Mouse (Mus musculus) lung, postnatal 0 days (tissue): ENCODE results near the gene Cntnap2. TPM values are rescaled to one million over a fixed set of nuclear protein-coding genes. Genes with fewer than 3 reads are reported as not detected.

Experiments
- ATAC-seq: fragments of 200-750 bp; cut with Nextera tagmentation; 2 replicates; pipeline ENCODE4 v1.8.0; 2017; ENCODE audit warnings: moderate library complexity
- DNase-seq: peaks from one replicate; pipeline ENCODE4 v3.0.0-alpha.2; 2016; ENCODE audit warnings: low spot score
- H3K27ac ChIP-seq: fragments of 300-500 bp; sonication (generic); 2 replicates; pipeline ENCODE4 v1.5.1; 2014; ENCODE audit warnings: antibody characterized with exemption, mild to moderate bottlenecking, low read length, mixed read lengths
- H3K27me3 ChIP-seq: fragments of 300-500 bp; sonication (generic); replicated peaks from 2 replicates; pipeline ENCODE4 v1.6.1; 2014; ENCODE audit warnings: low read length, mixed read lengths; ENCODE audit not compliant: insufficient read depth
- H3K36me3 ChIP-seq: fragments of 300-500 bp; sonication (generic); 2 replicates; pipeline ENCODE4 v1.6.1; 2014; ENCODE audit warnings: low read length, mixed read lengths; ENCODE audit not compliant: insufficient read depth
- H3K4me1 ChIP-seq: fragments of 300-500 bp; sonication (generic); 2 replicates; pipeline ENCODE4 v1.6.1; 2014; ENCODE audit warnings: antibody characterized with exemption, low read depth, low read length, mixed read lengths; ENCODE audit not compliant: insufficient read depth
- H3K4me2 ChIP-seq: fragments of 300-500 bp; sonication (generic); replicated peaks from 2 replicates; pipeline ENCODE4 v1.6.1; 2014; ENCODE audit warnings: low read depth, mild to moderate bottlenecking, low read length, moderate library complexity, mixed read lengths
- H3K4me3 ChIP-seq: fragments of 300-500 bp; sonication (generic); 2 replicates; pipeline ENCODE4 v1.5.1; 2014; ENCODE audit warnings: low read depth, low read length
- H3K9ac ChIP-seq: fragments of 300-500 bp; sonication (generic); replicated peaks from 2 replicates; pipeline ENCODE4 v1.6.1; 2014; ENCODE audit warnings: low read depth, mild to moderate bottlenecking
- H3K9me3 ChIP-seq: fragments of 300-500 bp; sonication (generic); 2 replicates; pipeline ENCODE4 v1.6.1; 2016; ENCODE audit warnings: low read length, mixed read lengths
- CTCF ChIP-seq: IDR thresholded peaks from 2 replicates; pipeline ENCODE4 v1.5.1; 2016; ENCODE audit warnings: antibody characterized with exemption, mild to moderate bottlenecking
- EP300 ChIP-seq: IDR thresholded peaks from 2 replicates; pipeline ENCODE4 v1.6.1; 2016; ENCODE audit warnings: antibody characterized with exemption, mild to moderate bottlenecking, control low read depth
- WGBS: fragments of 180-500 bp; shearing (Covaris S2); extraction: QIAGEN DNeasy Blood & Tissue Kit; methylation state at CpG from one replicate; pipeline ENCODE4 v1.1.7; 2014; 5-methylcytosine and 5-hydroxymethylcytosine counted together
- polyA plus RNA-seq: library from polyadenylated mRNA; unstranded; fragments of >200 nt; fragmentation: Nextera tagmentation; extraction: Ambion mirVana; gene quantifications from 2 replicates; pipeline ENCODE4 v1.2.1, GENCODE M21; 2015

Cntnap2 gene
- polyA plus RNA-seq, 1 experiment from 2014 or later: 0.10 TPM

- Histone ChIP-seq H3K27me3 (no peaks in the 10 kb centered on the region), H3K9ac (no peak overlapping the region), H3K4me1 (no peaks in the 10 kb centered on the region), H3K9me3 (no peaks in the 10 kb centered on the region), H3K27ac (no peak overlapping the region), H3K36me3 (no peaks in the 10 kb centered on the region), H3K4me3 (no peak overlapping the region), H3K4me2 (no peak overlapping the region)
- DNase-seq (no peak), ATAC-seq (no peak)
- TF ChIP-seq EP300 (no peak), CTCF (no peak)
- WGBS: 62% methylated on average over 2 of the region's 2 CpGs
These were observed 1021.1 kb downstream of the Cntnap2 start for GRCm38 (mm10) chr6:46080236-46080635.

- Histone ChIP-seq H3K4me2 (no peak overlapping the region), H3K27ac (no peak overlapping the region), H3K27me3 (no peaks in the 10 kb centered on the region), H3K4me3 (no peak overlapping the region), H3K36me3 (no peaks in the 10 kb centered on the region), H3K4me1 (no peaks in the 10 kb centered on the region), H3K9ac (no peak overlapping the region), H3K9me3 (no peaks in the 10 kb centered on the region)
- ATAC-seq (no peak; the same call in 1 of the 2 replicates), DNase-seq (no peak)
- TF ChIP-seq CTCF (no peak), EP300 (no peak)
These were observed 1022.3 kb downstream of the Cntnap2 start for GRCm38 (mm10) chr6:46081432-46081831.

DNA sequence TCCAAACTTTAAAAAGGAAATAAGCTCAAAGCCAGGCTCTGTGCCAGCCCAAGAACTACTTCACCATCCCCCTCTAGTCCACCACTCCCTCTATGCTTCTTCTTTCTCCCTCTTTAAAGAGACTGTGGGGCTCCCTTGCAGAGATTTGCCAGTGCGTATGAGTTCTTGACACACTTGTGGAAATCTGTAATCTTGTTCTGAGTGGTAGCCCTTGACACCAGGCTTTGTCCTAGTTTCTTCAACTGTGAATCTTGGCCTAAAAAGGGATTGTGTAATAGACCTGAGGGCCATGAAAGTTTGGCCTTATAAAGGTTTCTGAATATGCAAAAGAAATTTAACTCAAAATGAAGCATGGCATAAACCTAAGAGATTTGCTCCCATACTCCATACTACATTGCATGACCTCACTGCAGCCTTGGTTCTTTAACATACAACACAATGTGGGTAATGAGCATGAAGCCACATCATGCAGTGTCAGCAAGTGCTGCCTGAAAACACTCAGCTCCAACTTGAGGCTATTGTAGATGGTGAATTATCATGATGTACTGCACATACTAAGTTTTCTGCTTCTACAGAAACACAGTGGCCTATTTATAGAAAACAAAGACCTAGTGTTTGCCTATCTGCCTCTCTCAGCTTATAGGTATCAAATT is 1084.2 kb downstream of the Cntnap2 start:
- DNase-seq (no peak), ATAC-seq (no peak)
- Histone ChIP-seq H3K36me3 (no peaks in the 10 kb centered on the region), H3K4me2 (no peak overlapping the region), H3K9me3 (no peaks in the 10 kb centered on the region), H3K4me3 (no peak overlapping the region), H3K4me1 (no peaks in the 10 kb centered on the region), H3K9ac (no peak overlapping the region), H3K27ac (no peak overlapping the region), H3K27me3 (no peaks in the 10 kb centered on the region)
- TF ChIP-seq CTCF (no peak), EP300 (no peak)
- WGBS: 78% methylated on average over 1 of the region's 1 CpGs

- ATAC-seq (no peak), DNase-seq (no peak)
- TF ChIP-seq CTCF (no peak), EP300 (no peak)
- WGBS: 72% methylated on average over 1 of the region's 1 CpGs
- Histone ChIP-seq H3K27me3 (no peaks in the 10 kb centered on the region), H3K27ac (no peak overlapping the region), H3K9me3 (no peaks in the 10 kb centered on the region), H3K4me2 (no peak overlapping the region), H3K4me1 (no peaks in the 10 kb centered on the region), H3K9ac (no peak overlapping the region), H3K36me3 (no peaks in the 10 kb centered on the region), H3K4me3 (no peak overlapping the region)
These were observed 1107.7 kb downstream of the Cntnap2 start for GRCm38 (mm10) chr6:46166837-46167236.

- no peak overlapping the region for H3K4me3 ChIP-seq
- H3K4me2 ChIP-seq: no peak overlapping the region
- no peaks in the 10 kb centered on the region for H3K4me1 ChIP-seq
- no peaks in the 10 kb centered on the region for H3K36me3 ChIP-seq
- no peaks in the 10 kb centered on the region for H3K27me3 ChIP-seq
- ATAC-seq (no peak), DNase-seq (no peak)
- no peak overlapping the region for H3K27ac ChIP-seq
- no peak for TF ChIP-seq CTCF
- 82% methylated on average over 2 of the region's 2 CpGs for WGBS
- no peaks in the 10 kb centered on the region for H3K9me3 ChIP-seq
- H3K9ac ChIP-seq: no peak overlapping the region
These were observed 1138.1 kb downstream of the Cntnap2 start for GRCm38 (mm10) chr6:46197298-46197697.

GRCm38 (mm10) chr6:46201828-46202227 is 1142.7 kb downstream of the Cntnap2 start:
- Histone ChIP-seq H3K4me2 (no peak overlapping the region), H3K27me3 (no peaks in the 10 kb centered on the region), H3K9ac (no peak overlapping the region), H3K27ac (no peak overlapping the region), H3K36me3 (no peaks in the 10 kb centered on the region), H3K4me1 (no peaks in the 10 kb centered on the region), H3K4me3 (no peak overlapping the region), H3K9me3 (no peaks in the 10 kb centered on the region)
- ATAC-seq: no peak
- TF ChIP-seq EP300 (no peak), CTCF (no peak)
- WGBS: 51% methylated on average over 4 of the region's 4 CpGs
- no peak for DNase-seq

DNA sequence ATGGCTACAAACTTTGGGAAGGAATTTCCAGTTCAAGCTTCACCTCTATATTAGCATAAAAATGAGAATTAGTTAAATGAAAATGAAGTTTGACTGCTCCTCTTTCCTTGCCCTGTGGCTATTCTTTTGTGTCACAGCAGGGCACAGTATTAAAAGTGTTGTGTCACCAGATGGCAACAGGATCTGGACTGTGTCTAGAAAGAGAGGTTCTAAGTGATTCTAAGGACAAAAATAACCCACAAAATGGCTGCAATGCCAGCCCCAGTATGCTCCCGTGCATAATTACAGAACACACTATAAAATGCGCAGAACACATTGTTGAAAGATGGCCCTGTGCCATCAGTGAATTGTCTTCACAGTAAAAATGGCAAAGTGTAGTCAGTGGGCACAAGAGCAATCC is 1146.4 kb downstream of the Cntnap2 start:
- Histone ChIP-seq H3K4me1 (no peaks in the 10 kb centered on the region), H3K27ac (no peak overlapping the region), H3K9me3 (no peaks in the 10 kb centered on the region), H3K4me2 (no peak overlapping the region), H3K4me3 (no peak overlapping the region), H3K9ac (no peak overlapping the region), H3K27me3 (no peaks in the 10 kb centered on the region), H3K36me3 (no peaks in the 10 kb centered on the region)
- DNase-seq (no peak), ATAC-seq (no peak)
- 82% methylated on average over 2 of the region's 2 CpGs for WGBS
- TF ChIP-seq CTCF: no peak
- no peak for TF ChIP-seq EP300
